Mouse (Mus musculus) neutrophil, adult 5-6 weeks (primary cell): ENCODE results near the gene Cdx2. TPM values are rescaled to one million over a fixed set of nuclear protein-coding genes. Genes with fewer than 3 reads are reported as not detected.

ENCODE experiments used
- ATAC-seq: fragments of 151-379, 151-347 bp; 2 replicates; pipeline ENCODE4 v1.8.0; 2017; ENCODE audit warnings: mild to moderate bottlenecking, moderate TSS enrichment; ENCODE audit not compliant: insufficient number of reproducible peaks, poor library complexity, low FRiP score, severe bottlenecking; ENCODE audit errors: extremely low read depth
- total RNA-seq: library from RNA; stranded (forward); fragments of 200-1000 nt; gene quantifications from 2 replicates; pipeline ENCODE4 v1.2.3, GENCODE M21; 2017

Cdx2 gene
- total RNA-seq, 1 experiment from 2014 or later: not detected

GRCm38 (mm10) chr5:147319653-147320052 lies 12.6 kb upstream of the Cdx2 start:
- ATAC-seq: peak; percentile 77

DNA sequence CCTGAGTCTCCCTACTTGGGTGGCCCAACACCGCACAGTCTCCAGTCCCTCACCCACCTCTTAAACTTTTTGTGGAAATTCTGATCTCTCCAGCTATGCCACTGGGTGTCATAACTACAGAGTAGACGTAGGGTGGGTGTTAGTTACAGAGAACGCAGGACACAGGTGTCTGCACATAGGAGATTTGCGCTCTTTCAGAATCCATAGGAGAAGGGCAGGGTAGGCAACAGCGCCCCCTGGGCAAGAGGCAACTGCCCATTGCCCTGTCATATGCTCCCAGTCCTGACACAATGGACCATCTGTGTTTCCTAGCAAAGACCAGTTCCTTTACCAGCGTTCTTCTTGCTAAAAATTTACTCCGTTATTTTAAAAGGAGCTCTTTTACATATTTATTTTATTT lies 10.9 kb upstream of the Cdx2 start:
- no peak for ATAC-seq

- ATAC-seq: no peak
Measured at GRCm38 (mm10) chr5:147317321-147317720, 10.3 kb upstream of the Cdx2 start.

- no peak for ATAC-seq
Measured at GRCm38 (mm10) chr5:147315432-147316075, 8.5 kb upstream of the Cdx2 start.

DNA sequence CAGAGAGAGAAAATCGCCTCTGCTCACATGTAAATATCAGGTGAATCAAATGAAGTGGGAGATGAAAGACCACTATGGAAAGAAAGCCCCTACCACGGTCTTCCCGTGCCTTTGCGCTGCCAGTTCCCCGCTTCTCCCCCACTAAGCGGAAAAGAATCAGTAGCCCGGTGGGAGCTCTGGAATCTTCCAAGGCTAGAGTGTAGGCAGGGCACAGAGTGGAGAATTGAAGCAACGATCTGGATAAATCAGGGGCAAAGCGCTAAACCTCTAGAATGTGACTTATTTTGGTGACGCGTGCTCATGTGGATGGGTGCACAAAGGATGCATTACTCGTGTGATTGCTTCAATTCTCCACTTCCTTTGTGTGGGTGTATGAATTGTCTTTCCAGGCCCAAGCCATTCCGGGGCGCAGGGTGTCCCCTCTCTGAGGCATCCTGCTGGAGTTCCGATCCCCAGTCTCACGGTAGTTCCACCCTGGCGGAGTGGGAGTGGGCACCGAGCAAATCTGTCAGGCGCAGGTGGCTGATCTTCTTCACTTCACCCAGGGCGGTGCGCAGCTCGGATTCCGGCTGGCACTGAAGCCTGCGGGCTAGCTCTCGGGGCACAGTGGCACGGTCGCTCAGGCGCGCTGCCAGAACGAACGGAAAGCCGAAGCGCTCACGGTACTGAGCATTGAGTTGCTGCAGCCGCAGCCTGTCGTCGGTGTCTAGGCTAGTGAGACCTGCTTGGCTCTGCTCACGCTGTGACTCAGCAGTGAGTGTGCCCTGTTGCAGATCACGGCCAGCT lies 7.8 kb upstream of the Cdx2 start:
- no peak for ATAC-seq

DNA sequence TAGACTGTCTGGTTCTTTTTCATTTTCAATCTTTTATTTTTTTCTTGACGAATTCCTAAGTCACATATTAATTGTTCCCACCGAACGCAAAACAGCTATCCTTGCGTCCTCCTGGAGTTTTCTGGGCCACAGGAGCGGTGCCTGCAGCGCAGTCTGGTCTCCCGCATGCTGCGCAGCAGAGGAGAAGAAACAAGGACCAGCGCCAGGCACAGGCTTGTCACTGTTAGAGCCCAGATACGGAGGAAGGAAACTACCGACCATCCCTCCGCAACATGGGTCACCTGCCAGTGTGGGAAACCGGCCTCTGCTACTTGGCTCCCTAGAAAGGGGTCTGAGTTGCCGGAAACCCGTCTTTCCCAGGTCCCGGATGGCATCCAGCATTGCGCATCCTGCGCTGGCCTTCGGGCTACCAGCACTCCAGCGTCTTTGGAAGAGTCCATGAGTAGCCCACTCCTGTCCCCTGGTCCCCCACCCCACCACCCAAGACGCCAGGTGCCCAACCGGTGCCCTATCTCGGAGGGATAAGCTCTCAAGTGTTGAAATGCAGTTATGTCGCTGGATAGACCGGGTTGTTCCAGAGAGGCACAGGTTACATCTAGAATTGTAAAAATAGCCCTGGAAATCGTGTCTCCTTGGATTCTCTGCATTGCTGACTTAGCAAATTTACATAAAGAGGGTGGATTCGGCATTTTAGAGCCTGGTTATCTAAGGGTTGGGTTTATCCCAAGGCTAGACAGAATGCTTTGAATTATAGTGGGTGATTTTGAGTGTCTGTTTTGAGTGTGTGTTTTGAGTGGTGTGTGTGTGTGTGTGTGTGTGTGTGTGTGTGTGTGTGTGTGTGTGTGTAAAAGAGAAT lies 6.0 kb upstream of the Cdx2 start:
- no peak for ATAC-seq

- no peak for ATAC-seq
Measured at GRCm38 (mm10) chr5:147309786-147310185, 2.7 kb upstream of the Cdx2 start.

- no peak for ATAC-seq
Measured at GRCm38 (mm10) chr5:147308451-147308850, 1.4 kb upstream of the Cdx2 start.

- no peak for ATAC-seq
Measured at GRCm38 (mm10) chr5:147307398-147307785, 322 bp upstream of the Cdx2 start.

DNA sequence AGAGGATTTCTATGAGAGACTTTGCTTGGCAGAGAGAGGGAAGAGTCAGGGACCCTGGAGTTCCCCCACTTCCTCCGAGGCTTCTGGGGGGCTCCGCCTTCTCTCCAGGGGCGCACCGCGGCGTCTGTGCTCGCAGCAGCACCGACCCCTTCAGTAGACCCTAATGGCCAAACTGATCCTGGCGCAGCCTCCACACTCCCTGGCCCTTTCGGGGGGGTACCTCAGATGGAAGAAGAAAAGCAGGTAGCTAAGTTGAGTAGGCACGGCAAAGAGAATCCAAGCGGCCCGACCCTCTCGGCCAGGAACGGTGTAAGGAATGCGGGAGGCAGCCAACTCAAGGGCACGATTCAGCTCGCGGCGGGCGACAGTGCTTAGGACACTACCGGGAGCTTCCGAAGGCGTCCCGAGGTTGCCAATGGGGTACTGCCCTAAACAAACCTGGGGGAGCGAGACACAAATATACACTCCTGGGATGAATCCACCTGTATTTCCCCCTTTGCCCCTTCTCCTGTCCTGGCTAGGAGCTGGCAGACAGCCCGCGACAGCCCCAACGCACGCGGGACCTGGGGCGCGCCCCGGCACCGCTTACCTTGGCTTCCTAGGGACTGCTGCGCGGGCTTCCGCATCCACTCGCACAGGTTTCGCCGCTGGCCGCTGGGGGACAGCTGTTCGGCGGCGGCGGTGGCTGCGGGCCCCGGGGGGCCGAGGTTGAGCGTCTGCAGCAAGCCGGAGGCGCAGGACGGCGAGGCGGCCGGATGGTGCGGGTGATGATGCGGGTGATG lies 1.0 kb downstream of the Cdx2 start:
- no peak for ATAC-seq

GRCm38 (mm10) chr5:147305166-147305565 lies 1.9 kb downstream of the Cdx2 start:
- ATAC-seq: no peak

DNA sequence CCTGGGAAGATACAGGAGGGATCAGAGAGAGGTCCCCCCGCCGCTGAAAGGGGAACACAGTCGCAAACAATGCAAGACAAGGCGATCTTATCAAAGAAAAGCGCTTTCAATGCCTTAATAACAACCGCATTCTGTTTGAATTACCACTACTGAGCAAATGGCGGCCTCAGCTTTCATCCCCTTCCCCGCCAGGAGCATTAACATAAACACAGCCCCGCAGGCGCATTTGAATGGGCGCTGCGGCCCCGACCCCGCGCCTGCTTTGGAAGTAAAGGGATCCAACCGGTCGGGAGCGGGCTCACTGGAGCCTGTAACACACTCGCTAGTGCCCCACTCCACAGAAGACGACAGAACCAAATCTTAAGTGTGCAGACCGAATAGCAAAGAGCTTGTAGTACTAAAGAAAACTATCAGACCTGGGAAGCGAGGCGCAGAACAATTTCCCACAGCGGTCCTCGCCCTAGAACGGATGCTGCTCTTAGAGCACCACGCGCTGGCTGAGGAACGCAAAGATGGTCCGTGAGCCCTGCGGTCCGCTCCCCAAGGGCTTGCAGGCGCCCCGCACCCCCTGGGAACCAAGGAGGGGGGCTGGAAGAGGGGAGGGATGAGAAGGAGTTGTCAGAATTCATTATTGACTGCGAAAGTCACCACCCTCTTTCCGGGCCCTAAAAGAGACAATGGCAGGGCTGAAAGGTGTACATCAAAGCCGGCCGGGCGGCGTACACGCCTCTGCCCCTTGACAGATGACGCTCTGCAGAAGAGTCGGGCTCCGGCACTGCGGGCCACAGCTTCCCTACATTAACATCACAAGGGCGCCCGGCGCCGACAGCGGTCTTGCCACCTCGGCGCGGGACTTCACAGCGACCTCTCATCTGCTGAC lies 2.6 kb downstream of the Cdx2 start:
- ATAC-seq: no peak

DNA sequence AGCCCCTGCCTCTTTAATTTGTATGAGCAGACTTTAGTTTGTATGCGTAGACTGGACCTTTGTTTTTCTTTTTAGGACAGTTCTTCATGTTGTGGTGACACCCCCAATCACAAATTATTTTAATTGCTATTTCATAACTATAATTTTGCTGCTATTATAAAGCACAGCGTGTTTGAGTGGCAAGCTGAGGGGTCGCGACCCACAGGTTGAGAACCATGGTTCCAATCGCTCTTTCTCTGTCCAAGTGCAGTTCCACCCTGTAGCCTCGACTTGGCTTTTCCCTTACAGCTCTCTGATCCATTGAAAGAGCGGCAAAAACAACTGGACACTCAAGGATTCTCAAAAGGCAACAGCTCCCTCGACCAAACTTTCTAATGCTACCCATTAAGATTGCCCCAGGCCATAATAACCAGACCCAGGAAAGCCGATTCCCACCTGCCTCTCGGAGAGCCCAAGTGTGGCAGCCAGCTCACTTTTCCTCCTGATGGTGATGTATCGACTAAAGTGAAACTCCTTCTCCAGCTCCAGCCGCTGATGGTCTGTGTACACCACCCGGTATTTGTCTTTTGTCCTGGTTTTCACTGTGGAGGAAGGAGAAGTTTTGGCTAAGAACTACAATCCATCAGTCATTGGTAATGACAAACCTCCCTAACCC lies 4.2 kb downstream of the Cdx2 start:
- no peak for ATAC-seq

DNA sequence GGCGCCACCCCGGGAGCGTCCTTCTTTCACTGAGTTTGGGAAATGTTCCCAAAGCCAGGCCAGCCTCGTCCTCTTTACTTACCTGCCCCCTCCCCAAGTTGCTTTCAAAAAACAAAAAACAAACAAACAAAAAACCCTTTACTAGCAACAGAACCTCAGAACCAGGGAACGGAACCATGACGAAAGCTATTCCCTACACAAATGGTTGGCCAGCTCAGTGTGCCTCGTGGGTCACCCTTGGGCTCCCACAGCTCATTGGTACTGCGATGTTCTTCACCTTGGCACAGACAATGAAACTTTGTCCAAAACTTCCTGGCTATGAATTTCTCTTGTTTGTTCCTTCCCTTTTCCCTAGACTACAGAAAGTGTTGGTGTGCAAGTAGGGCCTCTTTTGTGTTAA lies 4.9 kb downstream of the Cdx2 start:
- ATAC-seq: no peak

DNA sequence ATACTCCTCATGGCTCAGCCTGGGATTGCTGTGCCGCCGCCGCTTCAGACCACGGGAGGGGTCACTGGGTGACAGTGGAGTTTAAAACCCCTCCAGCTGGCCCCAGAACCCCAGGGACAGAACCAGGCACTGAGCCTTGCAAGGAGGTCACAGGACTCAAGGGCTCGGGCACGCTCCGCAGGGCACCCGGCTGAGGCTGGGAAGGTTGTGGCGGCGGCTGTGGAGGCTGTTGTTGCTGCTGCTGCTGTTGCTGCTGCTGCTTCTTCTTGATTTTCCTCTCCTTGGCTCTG lies 5.3 kb downstream of the Cdx2 start:
- ATAC-seq: no peak

DNA sequence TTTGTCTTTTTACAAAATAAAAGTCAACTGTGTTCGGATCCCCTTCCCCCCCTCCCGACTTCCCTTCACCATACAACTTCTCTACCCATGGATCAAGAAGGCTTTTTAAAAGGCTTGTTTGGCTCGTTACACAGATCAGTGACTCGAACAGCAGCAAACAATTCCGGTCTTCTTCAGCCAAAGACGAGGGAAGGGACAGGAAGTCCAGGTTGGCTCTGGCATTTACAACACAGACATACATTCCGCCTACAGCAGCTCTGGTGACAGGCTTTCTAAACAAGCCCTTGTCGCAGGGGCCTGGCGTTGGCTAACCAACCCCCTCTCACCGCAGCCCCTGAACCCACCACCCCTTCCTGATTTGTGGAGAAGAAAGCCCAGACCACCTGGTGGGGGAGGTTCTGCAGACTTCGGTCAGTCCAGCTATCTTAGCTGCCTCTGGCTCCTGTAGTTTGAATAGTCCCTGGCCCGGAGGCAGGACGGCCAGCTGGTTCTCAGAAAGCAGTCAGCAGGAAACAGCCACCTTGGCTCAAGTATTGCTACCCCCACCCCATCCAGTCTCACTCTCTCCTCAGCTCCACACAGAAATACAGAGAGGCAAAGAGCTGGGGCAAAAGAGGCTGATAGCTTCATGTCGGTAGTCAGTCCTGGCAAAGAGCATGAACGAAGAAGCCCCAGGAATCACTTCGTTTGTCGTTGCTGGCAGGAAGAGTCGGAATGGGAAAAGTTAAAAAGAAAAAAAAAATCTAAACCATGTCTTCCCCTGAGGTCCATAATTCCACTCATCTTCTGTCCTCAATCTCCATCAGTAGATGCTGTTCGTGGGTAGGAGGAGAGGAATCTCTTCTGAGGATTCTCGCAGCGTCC lies 5.9 kb downstream of the Cdx2 start:
- no peak for ATAC-seq

DNA sequence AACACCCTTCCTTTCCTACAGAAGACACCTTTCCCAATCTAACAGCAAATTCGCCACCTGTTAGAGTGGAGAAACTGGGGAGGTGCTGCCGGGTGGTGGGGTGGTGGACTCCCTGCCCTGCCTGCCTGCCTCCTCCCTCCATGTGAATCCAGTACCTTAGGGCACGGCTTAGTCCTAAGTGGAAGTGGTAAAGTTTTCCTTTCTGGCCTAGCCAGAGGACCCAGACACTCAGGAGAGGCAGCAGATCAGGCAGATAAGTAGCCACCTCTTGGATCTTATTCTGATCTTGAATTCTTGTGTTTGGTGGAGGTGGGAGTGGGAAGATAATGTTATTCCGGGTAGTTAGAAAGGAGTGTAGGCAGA lies 7.1 kb downstream of the Cdx2 start:
- no peak for ATAC-seq
